Mouse (Mus musculus) forebrain, embryonic 16.5 days (tissue): ENCODE measurements at regions not wholly inside any gene's neighbourhood (a gene's known extent, or its start where the extent isn't known, plus 50 kb on each side); places are given as distances from the start of the nearest gene placed in this dataset.

Experiments used
- ATAC-seq: fragments of 200-750 bp; cut with Nextera tagmentation; 2 replicates; pipeline ENCODE4 v1.8.0; 2017; ENCODE audit warnings: mild to moderate bottlenecking, moderate library complexity
- H3K27ac ChIP-seq: fragments of 300-500 bp; sonication (generic); 2 replicates; pipeline ENCODE4 v1.5.1; 2014; ENCODE audit warnings: low read length, control low read depth
- H3K27me3 ChIP-seq: fragments of 300-500 bp; sonication (generic); replicated peaks from 2 replicates; pipeline ENCODE4 v1.6.1; 2014; ENCODE audit warnings: low read length; ENCODE audit not compliant: control insufficient read depth, insufficient read depth
- H3K36me3 ChIP-seq: fragments of 300-500 bp; sonication (generic); 2 replicates; pipeline ENCODE4 v1.6.1; 2014; ENCODE audit not compliant: control insufficient read depth, insufficient read depth
- H3K4me1 ChIP-seq: fragments of 300-500 bp; sonication (generic); replicated peaks from 2 replicates; pipeline ENCODE4 v1.6.1; 2014; ENCODE audit warnings: low read length; ENCODE audit not compliant: control insufficient read depth, insufficient read depth
- H3K4me2 ChIP-seq: fragments of 300-500 bp; sonication (generic); 2 replicates; pipeline ENCODE4 v1.6.1; 2014; ENCODE audit warnings: mild to moderate bottlenecking, low read length, control low read depth
- H3K4me3 ChIP-seq: fragments of 300-500 bp; sonication (generic); replicated peaks from 2 replicates; pipeline ENCODE4 v1.5.1; 2014; ENCODE audit warnings: mild to moderate bottlenecking, low read length, control low read depth
- H3K9ac ChIP-seq: fragments of 300-500 bp; sonication (generic); replicated peaks from 2 replicates; pipeline ENCODE4 v1.6.1; 2014; ENCODE audit warnings: low read depth, low read length, control low read depth
- H3K9me3 ChIP-seq: fragments of 300-500 bp; sonication (generic); 2 replicates; pipeline ENCODE4 v1.6.1; 2016; ENCODE audit warnings: low read length; ENCODE audit not compliant: control insufficient read depth
- WGBS: fragments of 180-500 bp; shearing (Covaris S2); extraction: QIAGEN DNeasy Blood & Tissue Kit; methylation state at CpG from one replicate; pipeline ENCODE4 v1.1.7; 2014; 5-methylcytosine and 5-hydroxymethylcytosine counted together

GRCm38 (mm10) chr16:93225644-93226043 is 378.2 kb downstream of the Setd4 start:
- no peaks in the 10 kb centered on the region for H3K27me3 ChIP-seq
- H3K36me3 ChIP-seq, result no peaks in the 10 kb centered on the region
- 83% methylated on average over 7 of the region's 7 CpGs for WGBS
- H3K9me3 ChIP-seq, result no peaks in the 10 kb centered on the region
- no peak overlapping the region for H3K9ac ChIP-seq
- H3K4me1 ChIP-seq, result no peaks in the 10 kb centered on the region
- no peak overlapping the region for H3K27ac ChIP-seq
- no peak for ATAC-seq
- no peak overlapping the region for H3K4me3 ChIP-seq
- no peak overlapping the region for H3K4me2 ChIP-seq

GRCm38 (mm10) chr16:93225196-93225595 is 378.7 kb downstream of the Setd4 start:
- ATAC-seq, result no peak
- WGBS, result 94% methylated on average over 2 of the region's 2 CpGs

GRCm38 (mm10) chr16:93219731-93220130 is 384.1 kb downstream of the Setd4 start:
- no peak overlapping the region for H3K27ac ChIP-seq
- no peak overlapping the region for H3K9ac ChIP-seq
- H3K4me1 ChIP-seq, result no peaks in the 10 kb centered on the region
- 90% methylated on average over 9 of the region's 9 CpGs for WGBS
- no peaks in the 10 kb centered on the region for H3K27me3 ChIP-seq
- H3K9me3 ChIP-seq, result no peaks in the 10 kb centered on the region
- no peak for ATAC-seq
- H3K4me3 ChIP-seq, result no peak overlapping the region
- H3K4me2 ChIP-seq, result no peak overlapping the region
- H3K36me3 ChIP-seq, result no peaks in the 10 kb centered on the region

More at GRCm38 (mm10) chr16:93225196-93225595, 378.7 kb downstream of the Setd4 start:
- Histone ChIP-seq H3K4me2 (no peak overlapping the region), H3K9me3 (no peaks in the 10 kb centered on the region), H3K36me3 (no peaks in the 10 kb centered on the region), H3K9ac (no peak overlapping the region), H3K27ac (no peak overlapping the region), H3K4me1 (no peaks in the 10 kb centered on the region), H3K27me3 (no peaks in the 10 kb centered on the region), H3K4me3 (no peak overlapping the region)

DNA sequence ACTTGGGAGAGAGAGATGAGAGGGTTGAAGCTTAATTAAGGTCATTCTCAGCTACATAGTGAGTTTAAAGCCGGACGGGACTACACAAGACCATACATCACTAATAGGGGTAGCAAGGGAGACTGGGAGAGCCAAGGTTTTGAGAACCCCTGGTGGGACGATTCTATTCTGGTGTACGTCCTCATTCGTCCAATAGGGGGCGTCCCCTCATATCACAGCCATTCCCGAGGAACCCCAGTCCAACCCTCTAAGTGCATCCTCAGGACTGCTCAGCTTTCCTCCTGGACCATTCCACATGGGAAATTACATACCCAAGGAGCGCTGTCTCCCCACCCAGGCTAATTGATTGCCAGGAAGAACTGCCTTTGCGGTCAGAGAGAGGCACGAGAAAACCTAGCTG is 385.5 kb downstream of the Setd4 start:
- WGBS, result 65% methylated on average over 10 of the region's 10 CpGs

DNA sequence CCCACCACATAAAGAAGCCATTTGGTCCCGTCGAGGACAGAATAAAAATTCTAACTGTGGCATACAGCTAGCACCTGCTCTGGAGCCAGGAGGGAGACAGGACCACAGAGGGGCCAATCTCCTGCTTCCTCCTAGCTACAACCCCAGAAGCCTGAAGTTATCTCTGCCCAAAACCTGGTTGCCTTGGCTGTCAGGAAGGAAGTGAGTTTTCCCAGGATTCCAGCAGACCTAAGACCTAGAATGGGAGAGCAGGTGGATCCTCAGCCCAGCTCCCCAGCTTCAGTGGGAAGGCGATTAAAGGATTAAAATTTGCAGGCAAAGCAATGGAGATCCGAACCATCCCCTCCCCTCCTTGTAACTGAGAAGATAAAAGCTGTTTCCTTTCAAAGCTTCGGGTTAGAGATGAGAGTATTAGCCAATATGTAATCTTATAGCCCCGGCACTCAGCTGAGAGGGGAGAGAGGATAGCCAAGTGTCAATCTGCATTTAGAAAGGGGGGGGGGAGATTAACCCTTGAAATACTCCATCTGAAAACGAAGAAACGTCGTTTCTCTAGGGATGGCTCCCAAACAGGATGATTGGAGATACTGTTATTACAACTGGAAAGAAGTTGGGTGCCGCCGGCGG is 386.1 kb downstream of the Setd4 start:
- no peaks in the 10 kb centered on the region for H3K4me1 ChIP-seq
- H3K36me3 ChIP-seq, result no peaks in the 10 kb centered on the region
- H3K9ac ChIP-seq, result no peak overlapping the region
- no peaks in the 10 kb centered on the region for H3K9me3 ChIP-seq
- H3K27ac ChIP-seq, result no peak overlapping the region
- no peak overlapping the region for H3K4me3 ChIP-seq
- H3K4me2 ChIP-seq, result no peak overlapping the region
- WGBS, result 33% methylated on average over 12 of the region's 12 CpGs
- H3K27me3 ChIP-seq, result no peaks in the 10 kb centered on the region
- ATAC-seq, result no peak

More for the DNA sequence above, 385.5 kb downstream of the Setd4 start:
- Histone ChIP-seq H3K9me3 (no peaks in the 10 kb centered on the region), H3K36me3 (no peaks in the 10 kb centered on the region), H3K4me2 (no peak overlapping the region), H3K9ac (no peak overlapping the region), H3K27ac (no peak overlapping the region), H3K4me3 (no peak overlapping the region), H3K27me3 (no peaks in the 10 kb centered on the region), H3K4me1 (no peaks in the 10 kb centered on the region)
- no peak for ATAC-seq

DNA sequence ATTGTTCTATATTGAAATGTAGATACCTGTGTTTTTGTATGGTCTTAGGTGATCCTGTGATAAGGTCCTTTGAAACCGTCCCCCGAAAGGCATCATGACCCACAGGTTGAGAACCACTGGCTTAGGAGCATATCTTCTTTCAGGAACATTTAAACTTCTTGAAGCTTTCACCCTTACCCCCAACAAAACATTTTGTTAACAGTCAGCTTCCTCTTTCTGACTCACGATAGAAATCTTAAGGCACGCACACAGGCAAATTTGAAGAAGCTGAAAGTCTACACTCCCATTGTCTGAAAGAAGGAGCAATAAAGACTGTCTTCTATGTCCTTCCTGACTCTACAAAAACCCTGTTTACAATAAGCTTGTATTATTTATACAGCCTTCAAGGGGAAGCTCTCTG is 388.2 kb downstream of the Setd4 start:
- no peak for ATAC-seq
- Histone ChIP-seq H3K36me3 (no peaks in the 10 kb centered on the region), H3K27ac (no peak overlapping the region), H3K4me1 (no peaks in the 10 kb centered on the region), H3K27me3 (no peaks in the 10 kb centered on the region), H3K9me3 (no peaks in the 10 kb centered on the region), H3K4me3 (no peak overlapping the region), H3K9ac (no peak overlapping the region), H3K4me2 (no peak overlapping the region)
- WGBS, result 95% methylated on average over 4 of the region's 4 CpGs

- Histone ChIP-seq H3K36me3 (no peaks in the 10 kb centered on the region), H3K4me3 (no peak overlapping the region), H3K4me2 (no peak overlapping the region), H3K27me3 (no peaks in the 10 kb centered on the region), H3K27ac (no peak overlapping the region), H3K9me3 (no peaks in the 10 kb centered on the region), H3K4me1 (no peaks in the 10 kb centered on the region), H3K9ac (no peak overlapping the region)
- 93% methylated on average over 6 of the region's 6 CpGs for WGBS
- ATAC-seq, result no peak
Observed at GRCm38 (mm10) chr16:93213618-93214017, 387.7 kb upstream of the Runx1 start.

GRCm38 (mm10) chr16:93207675-93208074 is 381.7 kb upstream of the Runx1 start:
- no peak overlapping the region for H3K9ac ChIP-seq
- H3K36me3 ChIP-seq, result no peaks in the 10 kb centered on the region
- H3K9me3 ChIP-seq, result no peaks in the 10 kb centered on the region
- 88% methylated on average over 3 of the region's 3 CpGs for WGBS
- H3K4me2 ChIP-seq, result no peak overlapping the region
- no peaks in the 10 kb centered on the region for H3K27me3 ChIP-seq
- no peaks in the 10 kb centered on the region for H3K4me1 ChIP-seq
- ATAC-seq, result no peak
- no peak overlapping the region for H3K27ac ChIP-seq
- H3K4me3 ChIP-seq, result no peak overlapping the region

DNA sequence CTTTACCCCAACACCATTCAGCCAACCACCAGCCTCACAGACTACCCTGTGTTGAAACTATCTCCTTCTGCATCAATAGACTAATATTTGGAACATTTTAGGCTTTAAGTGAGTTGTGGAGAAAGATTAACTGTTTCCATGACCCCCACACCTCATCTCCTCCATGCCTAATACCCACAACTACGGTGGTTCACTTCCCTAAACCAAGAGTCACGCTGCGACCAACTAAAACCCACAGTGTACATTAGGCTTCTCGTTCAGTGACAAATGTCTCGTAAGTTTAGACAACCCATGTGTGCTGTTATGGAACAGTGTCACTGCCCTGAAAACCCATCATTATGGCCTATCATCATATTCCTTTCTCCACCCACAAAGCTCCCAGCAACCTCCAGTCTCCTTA is 381.3 kb upstream of the Runx1 start:
- no peak overlapping the region for H3K9ac ChIP-seq
- no peaks in the 10 kb centered on the region for H3K9me3 ChIP-seq
- H3K27me3 ChIP-seq, result no peaks in the 10 kb centered on the region
- H3K27ac ChIP-seq, result no peak overlapping the region
- H3K4me3 ChIP-seq, result no peak overlapping the region
- H3K4me1 ChIP-seq, result no peaks in the 10 kb centered on the region
- no peak for ATAC-seq
- whole genome bisulfite sequencing, result 94% methylated on average over 5 of the region's 5 CpGs
- H3K4me2 ChIP-seq, result no peak overlapping the region
- no peaks in the 10 kb centered on the region for H3K36me3 ChIP-seq

- Histone ChIP-seq H3K36me3 (no peaks in the 10 kb centered on the region), H3K4me1 (no peaks in the 10 kb centered on the region), H3K9me3 (no peaks in the 10 kb centered on the region), H3K9ac (no peak overlapping the region), H3K4me2 (no peak overlapping the region), H3K27me3 (no peaks in the 10 kb centered on the region), H3K27ac (no peak overlapping the region), H3K4me3 (no peak overlapping the region)
- ATAC-seq, result no peak
- 86% methylated on average over 4 of the region's 4 CpGs for WGBS
Observed at GRCm38 (mm10) chr16:93206325-93206724, 380.4 kb upstream of the Runx1 start.
